Mouse (Mus musculus) limb, embryonic 15.5 days (tissue): ENCODE measurements around the gene Scel. TPM values are rescaled to one million over a fixed set of nuclear protein-coding genes. Genes with fewer than 3 reads are reported as not detected.
A peak's percentile ranks its signal among the peaks of the same experiment; 100 is the strongest.
"Not testable (repeated sequence)": the region's sequence is repeated elsewhere in the genome, so short reads cannot be mapped to it uniquely, and the experiment has no call there.

ENCODE experiments used
- ATAC-seq: fragments of 200-750 bp; cut with Nextera tagmentation; 2 replicates; pipeline ENCODE4 v1.8.0; 2017; ENCODE audit warnings: low read depth, moderate TSS enrichment; ENCODE audit not compliant: insufficient number of reproducible peaks, low FRiP score, low TSS enrichment
- H3K27ac ChIP-seq: fragments of 300-500 bp; sonication (generic); 2 replicates; pipeline ENCODE4 v1.5.1; 2015; ENCODE audit warnings: moderate library complexity, mild to moderate bottlenecking, inconsistent platforms
- H3K27me3 ChIP-seq: fragments of 300-500 bp; sonication (generic); 2 replicates; pipeline ENCODE4 v1.6.1; 2015; ENCODE audit warnings: inconsistent platforms
- H3K36me3 ChIP-seq: fragments of 300-500 bp; sonication (generic); 2 replicates; pipeline ENCODE4 v1.6.1; 2015; ENCODE audit warnings: inconsistent platforms
- H3K4me1 ChIP-seq: fragments of 300-500 bp; sonication (generic); 2 replicates; pipeline ENCODE4 v1.6.1; 2015; ENCODE audit warnings: inconsistent platforms
- H3K4me2 ChIP-seq: fragments of 300-500 bp; sonication (generic); 2 replicates; pipeline ENCODE4 v1.6.1; 2015; ENCODE audit warnings: mild to moderate bottlenecking, inconsistent platforms
- H3K4me3 ChIP-seq: fragments of 300-500 bp; sonication (generic); 2 replicates; pipeline ENCODE4 v1.5.1; 2015; ENCODE audit warnings: mild to moderate bottlenecking, inconsistent platforms
- H3K9ac ChIP-seq: fragments of 300-500 bp; sonication (generic); 2 replicates; pipeline ENCODE4 v1.6.1; 2015; ENCODE audit warnings: inconsistent platforms
- H3K9me3 ChIP-seq: fragments of 300-500 bp; sonication (generic); 2 replicates; pipeline ENCODE4 v1.6.1; 2016; ENCODE audit warnings: inconsistent platforms
- WGBS: fragments of 180-500 bp; shearing (Covaris S2); methylation state at CpG from one replicate; pipeline ENCODE4 v1.1.7; 2015; 5-methylcytosine and 5-hydroxymethylcytosine counted together
- polyA plus RNA-seq: library from polyadenylated mRNA; unstranded; fragments of >200 nt; fragmentation: Nextera tagmentation; extraction: Ambion mirVana; gene quantifications from 2 replicates; pipeline ENCODE4 v1.2.1, GENCODE M21; 2015

Gene Scel
- 29.3 and 33.2 TPM in 2 replicates for polyA plus RNA-seq

DNA sequence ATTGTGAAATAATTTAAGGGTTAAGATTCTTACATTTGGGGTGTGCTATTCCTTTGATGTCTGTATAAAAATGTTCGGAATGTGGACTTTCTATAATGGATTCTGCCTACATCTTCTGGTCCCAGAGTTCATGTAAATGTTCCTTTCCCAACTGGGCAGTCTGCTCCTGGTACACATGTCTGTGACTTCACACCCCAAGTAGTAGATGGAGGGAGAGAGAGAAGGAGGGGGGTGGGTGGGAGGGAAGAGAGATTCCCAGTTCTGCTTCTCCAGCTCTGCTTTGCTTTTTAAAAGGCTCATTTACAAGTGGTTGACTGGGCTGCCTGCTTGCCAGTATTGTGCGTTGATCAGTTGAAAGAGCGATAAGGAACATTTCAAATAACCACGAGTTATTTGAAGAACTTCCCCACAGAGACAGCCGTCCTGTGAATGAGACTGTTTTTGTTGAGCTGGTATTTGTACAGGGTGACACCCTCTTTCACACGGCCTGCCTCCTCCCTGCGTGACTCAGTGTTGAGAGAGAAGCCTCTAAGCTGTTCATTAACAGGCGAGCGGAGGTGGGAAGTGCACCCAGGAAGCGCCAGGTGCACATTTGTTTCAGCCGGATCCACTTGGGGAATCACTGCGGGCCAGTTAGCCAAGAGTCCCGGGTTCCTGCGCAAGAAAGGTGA is at the start of gene Scel:
Gene Scel, plus strand, starts transcription at position 541 of the 671 bp plus-strand sequence.
- WGBS = 22% methylated on average over 14 of the region's 14 CpGs
- Histone ChIP-seq H3K36me3 (no peaks in the 10 kb centered on the region), H3K4me3 (peak within 1 kb of the TSS; percentile 18), H3K9ac (no peak within 1 kb of the TSS), H3K4me2 (no peak within 1 kb of the TSS), H3K9me3 (no peaks in the 10 kb centered on the region), H3K27me3 (no peaks in the 10 kb centered on the region), H3K4me1 (0 out of 2 replicates have a peak, but pooled peaks cover 8% of the 10 kb centered on the region), H3K27ac (no peak within 1 kb of the TSS)
- ATAC-seq = no peak

DNA sequence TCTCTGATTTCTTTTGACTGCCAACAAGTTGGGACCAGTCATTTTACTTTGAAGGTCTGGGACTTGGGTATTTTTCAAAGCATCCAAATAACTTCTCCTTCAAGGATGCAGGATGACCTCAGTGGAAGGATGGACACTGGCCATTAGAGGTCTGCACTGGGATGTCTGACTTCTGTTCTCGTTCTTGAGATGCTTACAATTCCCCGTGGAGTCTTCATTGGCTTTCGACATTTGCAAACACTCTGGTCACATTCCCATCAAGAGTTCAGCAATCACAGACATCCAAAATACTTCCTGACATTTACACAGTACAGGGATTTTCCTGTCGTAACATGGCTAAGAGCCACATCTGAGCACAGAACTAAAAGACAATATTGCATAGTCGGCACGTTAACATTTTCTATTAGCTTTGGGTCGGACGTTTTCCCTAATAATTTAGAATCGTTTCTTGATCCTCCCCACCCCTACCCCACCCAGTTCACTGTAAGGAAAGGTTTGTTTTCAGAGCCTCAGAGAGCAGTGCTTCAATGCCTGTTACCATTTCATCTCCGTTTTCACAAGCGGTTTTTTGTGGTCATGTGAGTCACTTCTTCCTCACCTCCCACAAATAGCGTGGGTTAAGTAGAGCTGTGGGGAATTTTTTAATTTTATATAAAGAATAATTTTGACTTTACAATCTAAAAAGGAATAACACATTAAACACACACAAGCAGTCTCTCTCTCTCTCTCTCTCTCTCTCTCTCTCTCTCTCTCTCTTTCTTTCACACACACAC is 44.3 kb upstream of the Scel start:
- no peaks in the 10 kb centered on the region for H3K27me3 ChIP-seq
- H3K4me1 ChIP-seq = peaks cover 3% of the 10 kb centered on the region; the same call in 1 of the 2 replicates
- no peak overlapping the region for H3K9ac ChIP-seq
- no peak overlapping the region for H3K4me3 ChIP-seq
- WGBS = 55% methylated on average over 12 of the region's 12 CpGs
- H3K4me2 ChIP-seq = no peak overlapping the region
- no peaks in the 10 kb centered on the region for H3K9me3 ChIP-seq
- no peaks in the 10 kb centered on the region for H3K36me3 ChIP-seq
- no peak overlapping the region for H3K27ac ChIP-seq
- no peak for ATAC-seq

DNA sequence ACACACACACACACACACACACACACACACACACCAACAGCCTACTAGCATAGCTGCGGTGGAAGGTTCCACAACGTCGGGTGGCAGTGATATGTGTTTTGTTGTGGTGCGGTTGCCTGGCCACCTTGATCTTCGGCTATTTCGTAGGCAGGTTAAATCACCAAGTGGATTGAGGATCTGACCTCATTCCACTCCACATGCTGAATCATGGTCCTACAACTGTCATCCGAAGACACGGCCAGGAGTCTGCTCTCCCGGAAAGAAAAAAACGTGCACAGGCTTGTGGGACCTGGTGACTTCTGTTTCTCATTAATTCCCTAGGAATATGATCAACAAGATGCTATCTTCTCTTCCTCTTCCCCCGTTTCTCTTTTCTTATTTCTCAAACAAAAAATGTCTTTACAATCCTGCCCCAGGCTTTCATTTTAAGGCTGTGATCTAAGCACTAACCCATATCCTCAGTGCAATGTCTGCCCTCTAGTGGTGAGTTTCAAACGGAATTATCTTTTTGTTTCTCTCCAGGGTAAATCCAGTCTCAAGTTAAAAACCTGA is 43.6 kb upstream of the Scel start:
- H3K4me3 ChIP-seq = peak overlapping the region; percentile 19

DNA sequence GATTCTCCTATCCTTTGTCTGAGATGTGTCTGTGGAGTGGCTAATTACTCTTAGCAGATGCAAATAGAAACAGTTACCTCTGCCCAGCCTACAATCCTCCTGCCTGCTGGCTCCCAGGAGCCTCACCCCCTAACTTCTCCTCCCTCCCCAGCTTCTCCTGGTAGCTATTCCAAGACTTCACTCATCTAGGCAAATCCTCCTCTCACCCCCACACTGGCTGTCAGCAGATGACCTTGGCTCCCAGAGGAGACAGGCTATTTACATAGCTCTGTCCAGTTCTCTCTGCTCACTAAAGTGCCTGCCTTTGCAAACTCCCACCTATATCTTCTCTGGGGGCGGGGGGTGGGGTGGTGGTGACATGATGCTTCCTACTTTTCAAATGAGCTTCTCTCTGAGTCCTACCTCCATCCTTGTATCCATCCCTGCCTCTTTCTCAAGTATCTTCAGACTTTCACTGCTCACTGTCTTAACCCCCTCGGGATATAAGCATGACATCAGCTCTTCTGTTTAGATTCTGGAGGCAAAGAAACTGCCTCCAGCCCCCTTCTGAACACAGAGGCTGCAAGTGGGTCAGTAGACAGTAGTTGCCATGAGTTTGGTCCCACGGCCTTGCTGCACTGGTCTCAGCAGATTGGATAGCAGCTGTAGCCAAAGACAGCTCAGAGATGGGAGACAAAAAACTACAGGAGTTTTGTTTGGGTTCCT is 41.9 kb upstream of the Scel start:
- 54% methylated on average over 3 of the region's 3 CpGs for WGBS
- Histone ChIP-seq H3K9me3 (no peaks in the 10 kb centered on the region), H3K4me2 (no peak overlapping the region), H3K27ac (no peak overlapping the region), H3K9ac (no peak overlapping the region), H3K27me3 (no peaks in the 10 kb centered on the region), H3K4me3 (no peak overlapping the region), H3K4me1 (peaks cover 3% of the 10 kb centered on the region; the same call in 1 of the 2 replicates), H3K36me3 (no peaks in the 10 kb centered on the region)
- ATAC-seq = no peak

More for the DNA sequence above, 43.6 kb upstream of the Scel start:
- 49% methylated on average over 12 of the region's 12 CpGs for WGBS
- peaks cover 3% of the 10 kb centered on the region; the same call in 1 of the 2 replicates for H3K4me1 ChIP-seq
- H3K4me2 ChIP-seq = peak overlapping the region; percentile 29
- H3K9ac ChIP-seq = no peak overlapping the region
- no peaks in the 10 kb centered on the region for H3K9me3 ChIP-seq
- no peaks in the 10 kb centered on the region for H3K36me3 ChIP-seq
- ATAC-seq = no peak
- no peaks in the 10 kb centered on the region for H3K27me3 ChIP-seq
- H3K27ac ChIP-seq = no peak overlapping the region

DNA sequence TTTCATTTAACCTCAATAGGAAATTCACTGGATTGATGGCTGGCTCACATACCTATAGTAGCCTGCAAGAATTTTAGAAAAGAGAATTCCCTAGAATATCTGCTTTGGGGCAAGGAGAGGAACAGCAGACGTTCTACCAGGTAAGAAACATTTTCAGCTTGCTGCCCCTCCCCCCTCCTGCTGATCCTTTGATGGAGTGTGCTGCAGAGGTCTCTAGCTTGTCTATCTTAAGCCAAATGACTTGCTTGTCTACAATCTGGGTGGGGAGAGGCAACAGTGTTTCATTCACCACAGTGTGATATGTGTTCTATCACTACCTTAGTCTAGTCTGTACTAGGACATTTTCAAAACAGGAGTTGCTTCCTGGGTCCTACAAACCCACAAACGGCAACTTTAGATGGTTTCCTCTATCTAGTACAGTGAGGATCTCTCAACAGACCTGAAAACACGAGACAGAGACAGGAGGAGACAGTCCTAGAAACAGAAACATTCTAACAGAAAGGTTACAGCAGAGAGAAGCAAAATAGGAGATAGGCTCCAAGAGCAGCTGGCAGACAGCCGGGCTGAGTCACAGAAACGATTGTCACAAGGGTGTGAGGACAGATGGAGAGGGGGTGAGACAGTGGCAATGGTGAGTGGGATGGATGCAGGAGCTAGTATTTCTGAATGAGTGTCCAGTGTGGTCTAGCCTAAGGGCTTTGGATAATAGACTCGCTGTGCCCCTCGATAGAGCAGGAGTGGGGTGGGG is 41.2 kb upstream of the Scel start:
- Histone ChIP-seq H3K27me3 (no peaks in the 10 kb centered on the region), H3K9ac (no peak overlapping the region), H3K36me3 (no peaks in the 10 kb centered on the region), H3K27ac (no peak overlapping the region), H3K4me1 (peaks cover 3% of the 10 kb centered on the region; the same call in 1 of the 2 replicates), H3K4me3 (no peak overlapping the region), H3K4me2 (no peak overlapping the region), H3K9me3 (no peaks in the 10 kb centered on the region)
- no peak for ATAC-seq
- 48% methylated on average over 7 of the region's 7 CpGs for WGBS

DNA sequence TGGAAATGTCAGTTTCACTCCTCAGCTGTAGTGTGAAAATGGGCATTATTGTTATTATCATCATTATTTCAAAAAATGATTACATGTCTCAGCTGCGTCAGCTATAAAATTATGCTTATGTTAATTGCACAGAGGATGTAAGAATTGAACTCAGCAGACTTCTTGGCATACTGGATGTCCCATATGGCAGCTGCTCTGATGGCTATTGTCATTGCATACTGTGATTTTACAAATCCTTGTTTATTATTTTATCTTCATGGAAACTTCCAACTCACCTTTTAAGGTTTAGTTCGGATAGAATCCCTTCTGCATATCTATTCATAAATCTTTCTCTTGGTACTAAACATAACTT is 40.6 kb upstream of the Scel start:
- Histone ChIP-seq H3K9ac (no peak overlapping the region), H3K27ac (no peak overlapping the region), H3K36me3 (no peaks in the 10 kb centered on the region), H3K4me3 (no peak overlapping the region), H3K27me3 (no peaks in the 10 kb centered on the region), H3K4me2 (no peak overlapping the region), H3K4me1 (peaks cover 3% of the 10 kb centered on the region; the same call in 1 of the 2 replicates), H3K9me3 (no peaks in the 10 kb centered on the region)
- WGBS = 65% methylated on average over 2 of the region's 2 CpGs
- no peak for ATAC-seq

DNA sequence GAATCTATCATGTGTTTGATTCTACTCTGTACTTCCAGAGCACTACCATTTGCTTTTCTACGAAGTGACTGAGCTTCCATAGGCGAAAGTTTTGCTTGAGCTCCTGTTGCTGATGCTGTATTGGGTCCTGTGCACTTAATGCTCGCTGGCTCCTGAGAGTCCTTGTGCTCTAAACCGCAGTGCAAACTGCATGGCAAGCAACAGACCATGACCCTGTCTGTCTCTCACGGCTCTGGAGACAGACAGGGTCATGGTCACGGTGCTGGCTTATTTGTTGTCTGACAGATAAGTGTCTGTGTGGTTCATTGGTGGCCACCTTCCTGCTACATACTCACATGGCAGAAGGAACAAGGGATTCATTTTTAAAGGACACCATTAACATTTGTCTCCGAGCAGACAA is 37.8 kb upstream of the Scel start:
- Histone ChIP-seq H3K9ac (no peak overlapping the region), H3K4me1 (no peaks in the 10 kb centered on the region), H3K4me2 (no peak overlapping the region), H3K4me3 (no peak overlapping the region), H3K36me3 (no peaks in the 10 kb centered on the region), H3K27ac (no peak overlapping the region), H3K9me3 (no peaks in the 10 kb centered on the region), H3K27me3 (no peaks in the 10 kb centered on the region)
- WGBS = 86% methylated on average over 7 of the region's 7 CpGs
- no peak for ATAC-seq

DNA sequence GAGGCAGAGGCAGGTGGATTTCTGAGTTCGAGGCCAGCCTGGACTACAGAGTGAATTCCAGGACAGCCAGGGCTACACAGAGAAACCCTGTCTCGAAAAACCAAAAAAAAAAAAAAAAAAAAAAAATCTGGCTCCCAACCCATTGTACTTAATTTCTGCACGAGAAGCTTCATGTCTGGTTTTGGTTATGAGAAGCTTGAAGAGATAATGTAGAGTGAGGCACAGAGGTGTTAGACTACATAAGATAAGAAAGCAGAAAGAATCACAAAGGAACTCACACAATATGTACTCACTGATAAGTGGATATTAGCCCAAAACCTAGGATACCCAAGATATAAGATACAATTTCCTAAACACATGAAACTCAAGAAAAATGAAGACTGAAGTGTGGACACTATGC is 36.9 kb upstream of the Scel start:
- WGBS = 74% methylated on average over 3 of the region's 3 CpGs
- not testable (repeated sequence) for H3K9me3 ChIP-seq, H3K27ac ChIP-seq, ATAC-seq, H3K4me3 ChIP-seq, H3K9ac ChIP-seq, H3K27me3 ChIP-seq, H3K4me1 ChIP-seq, H3K4me2 ChIP-seq, H3K36me3 ChIP-seq

DNA sequence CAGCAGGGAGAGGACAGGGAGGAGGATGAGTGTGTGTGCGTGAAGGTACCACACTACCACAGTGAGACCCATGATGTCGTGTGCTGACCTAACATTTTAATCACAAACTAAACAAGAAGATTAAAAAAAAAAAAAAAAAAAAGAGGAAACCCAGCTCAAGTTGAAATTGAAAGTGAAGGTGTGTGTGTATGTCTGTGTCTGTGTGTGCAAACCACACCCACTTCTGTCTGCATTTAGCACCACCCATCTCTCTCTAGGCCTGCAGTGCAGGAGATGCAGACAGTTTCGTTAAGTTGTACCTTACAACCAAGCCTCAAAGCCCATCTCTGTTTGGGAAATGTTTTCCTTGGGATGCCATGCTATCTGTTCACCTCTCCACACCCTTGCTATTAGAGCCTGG is 35.9 kb upstream of the Scel start:
- Histone ChIP-seq H3K9me3 (no peaks in the 10 kb centered on the region), H3K36me3 (no peaks in the 10 kb centered on the region), H3K27me3 (no peaks in the 10 kb centered on the region), H3K4me3 (no peak overlapping the region), H3K9ac (no peak overlapping the region), H3K27ac (no peak overlapping the region), H3K4me2 (no peak overlapping the region), H3K4me1 (no peaks in the 10 kb centered on the region)
- ATAC-seq = no peak
- WGBS = 77% methylated on average over 3 of the region's 3 CpGs

DNA sequence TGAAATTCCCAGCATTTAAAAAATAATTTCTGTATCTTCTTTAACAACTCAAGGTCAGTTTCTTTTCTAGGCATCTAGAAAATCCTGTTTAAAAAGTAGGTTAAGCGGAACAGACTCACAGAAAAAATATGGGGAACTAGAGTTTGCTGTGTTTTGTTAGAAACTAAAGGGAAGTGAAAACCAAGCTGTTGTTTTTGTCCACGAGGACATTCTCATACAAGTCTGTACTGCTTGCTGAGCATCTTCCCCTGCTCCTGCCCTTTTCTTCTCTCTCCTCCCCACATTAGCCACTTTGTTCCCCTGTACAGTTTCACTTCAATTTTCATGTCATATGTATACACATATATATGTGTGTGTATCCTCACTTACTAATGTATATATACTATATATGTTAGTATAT is 35.2 kb upstream of the Scel start:
- Histone ChIP-seq H3K9me3 (no peaks in the 10 kb centered on the region), H3K4me1 (no peaks in the 10 kb centered on the region), H3K36me3 (no peaks in the 10 kb centered on the region), H3K4me2 (no peak overlapping the region), H3K27ac (no peak overlapping the region), H3K27me3 (no peaks in the 10 kb centered on the region), H3K9ac (no peak overlapping the region), H3K4me3 (no peak overlapping the region)
- 84% methylated on average over 2 of the region's 2 CpGs for WGBS
- no peak for ATAC-seq

DNA sequence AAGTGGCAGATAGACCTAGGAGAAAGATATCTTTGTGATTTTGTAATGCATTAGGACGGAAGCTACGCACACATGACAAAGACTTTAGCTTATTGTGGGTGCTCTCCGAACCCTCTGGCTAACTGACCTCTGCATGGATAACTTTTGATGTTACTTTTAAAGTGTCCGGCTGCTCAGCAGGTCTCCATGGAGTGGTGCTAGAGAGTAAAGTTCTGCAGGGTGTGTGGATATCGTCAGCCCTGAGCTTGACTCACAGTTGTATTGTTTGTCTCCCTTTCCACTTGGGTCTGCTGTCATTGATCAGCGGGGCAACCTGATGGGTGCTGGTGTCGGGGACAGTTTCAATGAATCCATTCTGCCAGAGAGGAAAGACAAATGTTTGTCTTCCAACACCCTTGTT is 33.7 kb upstream of the Scel start:
- no peak for ATAC-seq
- 66% methylated on average over 7 of the region's 7 CpGs for WGBS

More for the DNA sequence above, 33.7 kb upstream of the Scel start:
- no peaks in the 10 kb centered on the region for H3K4me1 ChIP-seq
- no peak overlapping the region for H3K4me3 ChIP-seq
- H3K4me2 ChIP-seq = no peak overlapping the region
- no peak overlapping the region for H3K27ac ChIP-seq
- H3K9ac ChIP-seq = no peak overlapping the region
- H3K9me3 ChIP-seq = no peaks in the 10 kb centered on the region
- no peaks in the 10 kb centered on the region for H3K27me3 ChIP-seq
- H3K36me3 ChIP-seq = no peaks in the 10 kb centered on the region
